Mouse (Mus musculus) urinary bladder, postnatal 25 days (tissue): ENCODE data around the gene Phxr2.

ENCODE experiments used
- DNase-seq: peaks from one replicate; pipeline ENCODE4 v3.0.0; 2022; ENCODE audit warnings: low spot score

Gene Phxr2

GRCm38 (mm10) chr10:99132189-99132588 is 6.1 kb upstream of the Phxr2 start:
- no peak for DNase-seq

GRCm38 (mm10) chr10:99131298-99131697 is 5.2 kb upstream of the Phxr2 start:
- DNase-seq = no peak

GRCm38 (mm10) chr10:99130611-99131010 is 4.5 kb upstream of the Phxr2 start:
- no peak for DNase-seq

- DNase-seq = no peak
Observed at GRCm38 (mm10) chr10:99127691-99128261, 1.7 kb upstream of the Phxr2 start.

- no peak for DNase-seq
Observed at GRCm38 (mm10) chr10:99126954-99127353, 829 bp upstream of the Phxr2 start.

- no peak for DNase-seq
Observed at GRCm38 (mm10) chr10:99119471-99119870, 6.7 kb downstream of the Phxr2 start.

- DNase-seq = no peak
Observed at GRCm38 (mm10) chr10:99118697-99119096, 7.4 kb downstream of the Phxr2 start.

GRCm38 (mm10) chr10:99117876-99118275 is 8.2 kb downstream of the Phxr2 start:
- no peak for DNase-seq

- DNase-seq = no peak
Observed at GRCm38 (mm10) chr10:99116650-99117615, 9.2 kb downstream of the Phxr2 start.

GRCm38 (mm10) chr10:99116237-99116632 is 9.9 kb downstream of the Phxr2 start:
- DNase-seq = no peak

GRCm38 (mm10) chr10:99115471-99116236 is 10.5 kb downstream of the Phxr2 start:
- DNase-seq = no peak

GRCm38 (mm10) chr10:99114295-99114694 is 11.8 kb downstream of the Phxr2 start:
- DNase-seq = no peak

- no peak for DNase-seq
Observed at GRCm38 (mm10) chr10:99113533-99113932, 12.6 kb downstream of the Phxr2 start.

GRCm38 (mm10) chr10:99108431-99108982 is 17.6 kb downstream of the Phxr2 start:
- DNase-seq = no peak

- peak; percentile 60 for DNase-seq
Observed at GRCm38 (mm10) chr10:99107964-99108363, 18.2 kb downstream of the Phxr2 start, which contains the start of gene Galnt4. Galnt4 (plus strand) TSS chr10:99108159.

- peak; percentile 77 for DNase-seq
Observed at GRCm38 (mm10) chr10:99106703-99107631, 19.2 kb downstream of the Phxr2 start, which contains the start of gene Poc1b. Poc1b (plus strand) TSS chr10:99107036.

GRCm38 (mm10) chr10:99106311-99106702 is 19.8 kb downstream of the Phxr2 start:
- no peak for DNase-seq

GRCm38 (mm10) chr10:99105522-99105921 is 20.6 kb downstream of the Phxr2 start:
- no peak for DNase-seq

- DNase-seq = peak; percentile 26
Observed at GRCm38 (mm10) chr10:99097374-99097773, 28.8 kb downstream of the Phxr2 start.

GRCm38 (mm10) chr10:99095114-99095513 is 31.0 kb downstream of the Phxr2 start:
- DNase-seq = no peak

GRCm38 (mm10) chr10:99093364-99093763 is 32.8 kb downstream of the Phxr2 start:
- no peak for DNase-seq
